Mouse (Mus musculus): ENCODE results near the gene Mei4.

Mei4 gene

DNA sequence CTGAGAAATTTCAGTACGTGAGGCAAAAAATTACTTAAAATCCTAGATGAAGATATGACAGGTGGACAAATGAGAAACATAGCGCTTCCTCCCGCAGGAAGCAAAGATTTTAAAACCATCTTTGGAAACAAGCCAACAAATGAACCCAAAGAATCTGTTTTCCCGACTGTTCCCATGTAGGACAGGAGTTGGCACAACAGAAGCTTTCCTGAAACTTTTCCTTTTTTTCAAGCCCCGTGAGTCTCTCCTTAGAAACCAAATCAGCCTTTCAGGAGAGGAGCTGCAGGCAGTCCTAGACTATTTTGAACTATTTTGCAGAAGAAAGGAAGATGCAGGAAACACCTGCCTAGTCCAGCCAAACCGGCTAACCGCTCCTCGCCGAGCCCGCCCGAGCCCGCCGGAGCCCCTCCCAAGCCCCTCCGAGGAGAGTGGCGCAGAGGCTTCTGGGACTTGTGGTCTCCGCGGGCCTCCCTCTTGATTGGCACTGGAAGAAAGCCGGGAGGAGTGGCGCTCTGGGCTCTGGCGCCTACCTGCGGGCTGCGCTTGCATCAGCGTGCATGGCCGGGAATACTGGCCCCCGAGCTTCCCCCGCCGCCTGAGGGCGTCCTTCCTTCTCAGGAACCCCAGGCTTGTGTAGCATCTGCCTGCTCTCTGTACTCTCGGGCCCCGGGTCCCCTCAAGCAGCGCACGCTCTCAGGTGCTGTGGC lies at the start of gene Mei4:
Mei4 (plus strand) TSS at position 490 of the 707 bp plus-strand sequence.
- in situ Hi-C loops (cut with MboI, MseI): no loop called here

DNA sequence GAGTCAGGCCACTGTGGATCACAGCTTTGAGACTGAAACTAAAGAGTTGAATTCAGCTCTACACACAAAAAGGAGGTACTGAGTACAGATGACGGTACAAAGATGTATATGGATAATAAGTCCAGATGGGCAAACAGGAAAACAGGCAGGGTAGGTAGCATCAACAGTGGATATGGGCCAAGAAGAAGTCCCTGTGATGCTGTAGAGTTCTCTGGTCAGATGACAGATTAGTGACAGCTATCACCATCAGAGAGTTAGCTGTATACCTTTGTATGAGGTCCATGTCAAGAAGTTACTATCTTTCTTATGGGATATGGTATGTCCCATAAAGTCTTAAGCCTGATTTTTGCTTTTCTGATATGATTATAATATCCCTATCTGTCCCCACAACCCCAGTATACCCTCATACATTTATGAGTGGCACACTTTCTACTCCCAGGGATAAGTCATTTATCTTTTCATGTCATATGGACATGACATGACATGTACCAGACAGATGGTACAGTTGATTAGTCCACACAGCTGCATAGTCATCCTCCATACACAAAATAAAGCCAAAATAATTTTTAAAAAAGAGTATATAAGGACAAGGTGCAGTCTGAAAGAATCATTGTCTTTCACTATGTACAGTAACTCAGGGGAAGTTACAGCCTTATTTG lies 43.6 kb upstream of the Mei4 start:
- in situ Hi-C loops (cut with MboI, MseI): no loop called here

DNA sequence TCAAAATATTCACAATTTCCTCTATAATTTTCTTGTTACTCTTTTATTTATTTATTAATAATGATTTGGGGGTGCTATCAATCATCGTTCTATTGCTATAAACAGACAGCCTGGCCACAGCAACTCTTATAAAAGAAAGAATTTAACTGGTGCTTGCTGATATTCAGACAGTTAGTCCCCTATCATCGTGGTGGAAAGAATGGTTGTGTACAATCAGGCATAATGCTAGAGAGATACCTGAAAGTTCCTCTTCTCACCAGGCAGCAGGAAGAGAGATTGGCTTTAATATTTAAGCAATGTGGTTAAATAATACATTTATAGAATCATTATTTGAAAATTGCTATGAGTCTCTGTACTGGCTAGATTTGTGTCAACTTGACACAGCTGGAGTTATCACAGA lies 35.9 kb upstream of the Mei4 start:
- in situ Hi-C loops (cut with MboI, MseI): no loop called here

DNA sequence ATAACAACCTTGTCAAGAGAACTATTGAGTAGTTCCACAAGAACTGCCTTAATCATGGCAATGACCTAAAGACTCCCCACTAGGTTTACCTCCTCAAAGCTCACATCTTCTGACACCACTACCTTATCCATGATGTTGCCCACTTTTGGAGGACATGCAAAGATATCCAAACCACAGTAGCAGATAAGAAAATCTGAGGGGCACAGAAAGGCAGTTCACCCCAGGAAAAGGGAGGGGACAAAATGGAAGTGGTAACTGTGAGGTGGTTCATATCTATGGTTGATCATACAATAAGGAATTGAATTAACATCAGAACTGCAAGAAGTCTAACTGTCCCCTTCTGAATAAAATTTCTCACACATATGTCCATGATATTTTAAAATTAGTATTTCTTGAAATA lies 29.4 kb upstream of the Mei4 start:
- in situ Hi-C loops (cut with MboI, MseI): no loop called here

DNA sequence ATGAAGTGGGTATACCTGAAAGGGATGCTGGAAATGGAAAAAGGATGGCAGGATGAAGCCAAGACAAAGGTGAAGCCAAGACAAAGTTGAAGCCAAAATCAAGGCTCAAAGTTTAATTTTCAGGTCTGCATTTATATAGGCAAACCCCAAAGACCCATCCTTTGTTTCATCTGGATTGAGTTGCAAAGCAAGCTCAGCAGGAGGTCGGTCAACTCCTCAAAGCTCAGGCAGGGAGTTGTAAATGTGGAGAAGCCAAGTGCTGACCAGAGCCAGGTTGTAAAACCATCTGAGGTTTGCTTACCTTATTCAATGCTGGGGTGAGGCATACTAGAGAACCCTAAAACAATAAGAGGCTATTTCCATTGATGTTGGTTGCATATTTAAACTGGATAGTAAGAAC lies 4.6 kb upstream of the Mei4 start:
- in situ Hi-C loops (cut with MboI, MseI): no loop called here

DNA sequence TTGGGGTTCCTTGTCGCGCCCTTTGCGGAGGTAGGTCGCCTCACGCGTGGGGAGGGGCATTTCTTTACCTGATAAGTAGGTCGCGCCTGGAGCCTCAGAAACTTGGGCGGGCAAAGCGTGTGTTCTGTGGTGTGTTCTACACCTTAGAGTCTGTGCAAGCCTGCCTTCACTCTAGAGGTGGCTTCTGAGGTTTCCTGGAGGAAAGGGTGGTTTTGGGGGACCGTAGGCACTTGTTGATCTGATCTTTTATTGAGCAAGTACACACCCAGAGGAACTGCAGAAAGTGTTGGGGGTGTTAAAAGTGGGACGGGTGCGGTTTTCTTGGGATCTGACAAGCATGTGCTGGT lies 391 bp downstream of the Mei4 start:
- in situ Hi-C loops (cut with MboI, MseI): no loop called here

DNA sequence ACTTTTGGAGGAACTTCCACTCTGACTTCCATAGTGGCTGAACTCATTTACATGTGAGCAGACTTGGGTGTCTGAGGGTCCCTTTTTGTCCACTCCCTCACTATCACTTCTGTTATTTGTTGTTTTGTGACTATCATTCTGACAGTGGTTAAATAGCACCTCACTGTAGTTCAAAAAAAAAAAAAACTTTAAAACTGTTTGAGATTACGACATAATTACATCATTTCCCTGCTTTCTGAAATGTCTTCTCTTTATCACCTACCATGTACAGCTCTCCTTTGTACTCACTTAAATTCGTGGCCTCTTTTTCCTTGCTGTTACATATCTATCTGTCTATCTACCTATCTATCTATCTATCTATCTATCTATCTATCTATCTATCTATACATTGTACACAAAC lies 2.6 kb downstream of the Mei4 start:
- in situ Hi-C loops (cut with MboI, MseI): no loop called here

DNA sequence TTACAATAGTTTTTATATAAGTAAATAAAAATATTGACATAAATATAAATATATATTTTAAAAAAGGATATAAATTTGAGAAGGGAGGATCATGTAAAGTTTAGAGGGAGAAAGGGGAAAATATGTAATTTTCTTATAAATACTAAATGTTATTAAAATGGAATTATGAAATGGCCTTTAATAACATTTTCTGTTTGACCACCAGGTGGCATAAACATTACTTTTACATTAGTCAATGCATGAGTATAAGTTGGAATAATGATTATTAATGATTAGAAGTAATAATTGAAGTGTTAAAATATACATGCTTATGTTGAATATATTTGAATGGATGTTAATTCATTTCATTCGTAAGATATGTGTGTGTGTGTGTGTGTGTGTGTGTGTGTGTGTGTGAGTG lies 58.0 kb downstream of the Mei4 start:
- in situ Hi-C loops (cut with MboI, MseI): no loop called here

DNA sequence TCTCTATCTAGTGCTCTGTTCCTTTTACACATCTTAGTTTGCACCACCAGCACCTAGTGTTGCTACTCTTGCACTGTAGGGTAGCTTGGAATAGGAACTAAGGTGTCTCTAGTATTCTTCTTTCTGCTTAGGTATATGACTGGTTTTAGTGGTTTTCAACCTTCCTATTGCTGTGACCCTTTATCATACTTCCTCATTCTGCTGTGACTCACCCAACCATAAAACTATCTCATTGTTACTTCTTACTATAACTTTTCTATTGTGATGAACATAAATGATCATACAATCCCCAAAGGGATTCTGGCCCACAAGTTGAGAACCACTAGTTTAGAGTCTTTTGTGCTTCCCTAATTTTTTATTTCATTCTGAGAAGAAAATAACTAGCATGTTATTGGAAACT lies 61.3 kb downstream of the Mei4 start:
- in situ Hi-C loops (cut with MboI, MseI): no loop called here

DNA sequence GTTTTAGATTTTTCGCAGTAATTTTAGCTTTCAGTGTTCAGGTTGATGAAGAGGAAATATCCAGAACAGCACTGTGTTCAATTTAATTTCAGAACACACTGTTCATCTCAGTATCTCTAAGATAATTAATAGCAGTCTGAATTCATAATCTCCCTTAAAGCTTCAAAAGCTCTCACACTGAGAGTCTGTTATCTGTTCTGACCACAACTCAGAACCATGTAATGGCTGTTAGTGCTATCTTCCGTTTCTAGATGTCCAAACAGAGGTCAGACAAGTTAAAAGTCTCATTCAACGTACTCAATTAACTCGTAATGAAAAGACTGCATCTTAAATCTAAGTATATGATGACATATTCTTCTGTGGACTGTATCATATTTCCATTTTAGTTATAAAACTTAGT lies 77.1 kb downstream of the Mei4 start:
- in situ Hi-C loops (cut with MboI, MseI): no loop called here

DNA sequence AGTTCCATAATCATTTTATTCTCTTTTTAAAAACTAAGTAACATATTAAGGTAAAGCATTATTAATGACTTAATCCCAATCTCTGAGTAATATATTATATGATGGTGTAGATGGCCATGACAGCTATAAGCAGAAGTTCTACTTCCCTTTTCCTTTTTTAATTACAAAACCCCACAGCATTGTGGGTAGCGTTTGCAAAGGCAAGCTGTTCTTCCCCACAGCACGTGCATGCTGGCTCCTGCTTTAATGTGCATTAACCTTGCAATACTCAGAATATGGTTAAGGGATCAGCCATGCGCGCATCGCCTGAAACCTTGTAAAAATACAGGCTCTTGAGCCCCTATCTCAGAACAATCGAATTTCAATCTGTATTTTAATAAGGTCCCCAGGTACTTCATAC lies 82.2 kb downstream of the Mei4 start:
- in situ Hi-C loops (cut with MboI, MseI): no loop called here

DNA sequence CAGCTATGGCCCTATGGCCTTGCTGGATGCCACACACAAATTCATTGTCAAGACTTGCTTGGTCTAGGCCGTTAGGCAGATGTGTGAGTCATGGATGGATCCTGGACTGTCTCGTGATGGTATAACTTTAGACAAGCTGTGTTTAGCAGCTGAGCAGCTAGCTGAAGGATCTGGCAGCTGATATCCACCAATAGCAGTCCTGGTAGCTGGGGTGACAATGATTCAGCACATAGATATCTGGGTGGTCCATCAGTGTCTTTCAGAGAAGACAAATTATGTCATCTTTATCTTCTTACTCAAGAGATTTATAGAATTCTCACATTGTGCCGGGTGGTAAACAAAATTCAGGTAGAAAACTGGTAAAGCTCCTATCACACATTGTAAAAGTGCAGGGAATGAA lies 93.4 kb downstream of the Mei4 start:
- in situ Hi-C loops (cut with MboI, MseI): no loop called here

DNA sequence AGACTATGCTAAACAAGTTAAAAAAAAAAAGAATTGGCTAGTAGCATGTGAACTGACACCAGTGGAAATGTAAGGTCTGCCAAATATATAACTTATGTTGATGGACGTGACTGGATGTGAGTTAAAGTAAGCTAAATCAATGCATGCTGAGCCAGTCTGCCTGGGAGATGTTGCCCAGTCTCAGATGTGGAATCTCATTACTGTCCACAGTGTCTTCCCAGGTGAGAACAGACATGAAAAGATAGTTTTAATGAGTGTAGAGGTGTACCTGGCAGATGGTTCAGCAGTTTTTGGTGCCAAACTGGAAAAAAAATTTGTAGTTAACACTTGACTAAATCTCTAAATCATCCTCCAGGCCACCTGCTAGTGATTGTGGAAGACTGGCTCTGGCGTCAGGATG lies 94.4 kb downstream of the Mei4 start:
- in situ Hi-C loops (cut with MboI, MseI): no loop called here

DNA sequence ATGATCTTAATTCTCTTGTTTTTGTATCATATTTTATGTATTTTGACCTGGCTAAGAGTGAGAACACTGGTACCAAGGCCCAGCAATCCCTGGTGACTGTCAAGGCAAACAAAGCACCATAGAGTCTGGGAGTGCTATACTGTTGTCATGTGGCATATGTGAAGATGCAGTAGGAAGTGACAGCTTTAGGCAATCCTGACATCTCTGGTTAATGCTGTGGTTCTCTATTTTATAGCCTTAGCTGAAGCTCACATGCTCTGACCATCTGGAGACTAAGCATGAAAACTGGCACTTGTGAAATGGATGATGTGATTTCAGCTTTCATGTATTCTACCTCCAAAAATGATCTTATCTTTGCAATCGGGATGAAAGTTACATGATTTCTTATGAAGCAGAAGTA lies 103.3 kb downstream of the Mei4 start:
- in situ Hi-C loops (cut with MboI, MseI): no loop called here

DNA sequence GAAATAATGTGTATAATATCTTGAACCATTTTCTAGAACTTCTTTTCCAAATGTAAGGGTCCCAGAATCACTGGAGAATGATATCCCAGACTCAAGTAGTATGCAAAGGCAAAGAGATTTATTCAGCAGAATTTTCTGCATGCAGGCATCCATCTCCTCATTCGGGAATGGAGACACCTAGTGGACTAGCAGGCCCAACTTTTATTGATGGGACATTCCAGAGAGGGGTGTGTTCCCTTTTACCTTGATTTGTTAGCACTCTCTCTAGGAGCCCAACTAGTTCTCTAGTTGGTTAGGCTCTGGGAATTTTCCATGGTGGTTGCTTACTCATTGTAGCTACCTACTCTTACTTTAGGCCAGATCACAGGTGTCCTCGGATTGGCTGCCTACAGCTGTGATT lies 105.5 kb downstream of the Mei4 start:
- in situ Hi-C loops (cut with MboI, MseI): no loop called here

DNA sequence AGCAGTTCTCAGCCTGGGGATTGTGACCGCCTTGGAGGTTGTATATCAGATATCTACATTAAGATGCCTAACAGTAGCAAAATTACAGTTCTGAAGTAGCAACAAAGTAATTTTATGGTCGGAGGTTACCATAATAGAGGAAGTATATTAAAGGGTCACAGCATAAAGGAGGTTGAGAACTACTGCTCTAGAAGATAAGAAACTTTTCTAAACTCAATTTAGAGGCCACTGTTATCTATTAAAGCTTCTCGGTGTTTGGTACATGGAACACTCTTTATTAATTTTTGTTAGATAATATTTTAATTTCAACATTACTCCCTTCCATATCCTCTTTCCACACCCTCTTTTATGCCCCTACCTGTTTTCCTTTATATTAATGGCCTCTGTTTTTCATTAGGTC lies 119.0 kb downstream of the Mei4 start:
- in situ Hi-C loops (cut with MboI, MseI): loop anchor here in 1 of 2 experiments (10.0 kb wide), 1 partner anchor 1428 kb away; no protein-coding TSS in a partner anchor

DNA sequence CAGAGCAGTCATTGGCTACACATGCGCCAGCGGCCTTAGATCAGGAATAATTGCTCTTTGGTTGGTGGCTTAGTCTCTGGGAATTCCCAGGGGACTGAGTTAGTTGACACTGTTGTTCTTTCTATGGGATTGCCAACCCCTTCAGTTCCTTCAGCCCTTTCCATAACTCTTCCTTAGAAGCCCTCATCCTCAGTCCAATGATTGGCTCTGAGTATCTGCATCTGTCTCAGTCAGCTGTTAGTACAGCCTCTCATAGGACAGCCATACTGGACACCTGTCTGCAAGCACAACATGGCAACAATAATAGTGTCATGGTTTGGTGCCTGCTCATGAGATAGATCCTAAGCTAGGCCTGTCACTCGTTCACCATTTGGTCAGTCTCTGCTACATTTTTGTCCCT lies 149.5 kb downstream of the Mei4 start:
- in situ Hi-C loops (cut with MboI, MseI): no loop called here

DNA sequence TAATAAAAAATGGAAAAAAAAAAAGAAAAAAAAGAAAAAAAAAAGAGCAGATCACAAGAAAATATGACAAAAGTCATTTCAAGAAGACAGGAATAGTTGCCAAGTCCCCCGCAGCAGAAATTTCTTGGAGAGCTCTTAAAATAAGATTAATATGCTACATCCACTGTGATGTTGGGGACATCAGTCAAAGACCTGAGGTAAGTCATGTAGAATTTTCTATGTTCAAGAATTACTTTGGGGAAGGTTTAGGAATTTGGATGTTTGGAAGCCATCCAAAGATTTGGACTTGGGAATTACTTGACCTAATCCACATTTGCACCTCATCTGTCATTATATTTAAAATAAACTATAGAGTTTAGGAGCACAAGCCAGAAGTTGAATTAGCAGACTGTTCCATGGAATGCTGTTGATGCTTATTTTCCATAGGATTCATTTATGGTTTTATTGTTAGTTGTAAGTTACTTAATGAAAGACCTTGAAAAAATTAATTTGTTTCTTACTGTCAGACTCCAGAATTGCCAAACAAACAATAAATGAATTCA lies 179.1 kb downstream of the Mei4 start:
- in situ Hi-C loops (cut with MboI, MseI): no loop called here

DNA sequence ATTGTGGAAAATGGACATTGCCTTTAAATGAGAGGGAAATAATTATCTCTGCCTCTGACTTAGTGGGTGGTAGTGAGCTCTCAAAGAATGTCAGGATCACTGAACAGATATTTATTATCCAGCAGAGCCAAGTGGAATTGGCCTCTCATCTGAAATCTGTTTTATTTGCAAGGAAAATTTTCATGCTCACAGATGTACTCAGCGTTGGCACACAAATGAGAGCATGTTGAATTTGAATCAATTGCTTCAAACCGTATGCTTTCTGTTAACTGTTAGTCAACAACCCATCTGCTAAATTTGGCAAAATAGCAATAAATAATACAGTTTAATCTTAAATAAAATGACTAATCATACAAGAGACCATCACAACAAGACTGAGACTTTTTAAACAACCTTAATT lies 181.0 kb downstream of the Mei4 start:
- in situ Hi-C loops (cut with MboI, MseI): no loop called here

DNA sequence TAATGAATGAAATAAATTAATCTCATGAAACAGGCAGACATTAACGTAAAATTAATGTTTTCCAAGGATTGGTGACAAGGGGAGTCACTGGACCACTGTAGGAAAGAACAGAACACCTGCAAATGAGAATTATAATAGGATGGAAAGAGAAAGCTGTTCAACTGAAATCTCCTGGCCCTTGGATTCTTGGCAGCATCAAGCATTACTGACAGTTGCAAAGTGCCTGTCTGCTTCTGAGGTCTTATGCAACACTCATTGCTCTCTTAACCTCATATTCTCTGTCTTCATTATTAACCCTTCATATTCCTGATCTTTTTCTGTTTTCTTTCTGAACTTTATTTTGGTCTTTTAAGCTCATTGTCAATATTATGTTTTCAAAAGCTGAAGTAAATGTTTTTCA lies 210.4 kb downstream of the Mei4 start:
- in situ Hi-C loops (cut with MboI, MseI): no loop called here

DNA sequence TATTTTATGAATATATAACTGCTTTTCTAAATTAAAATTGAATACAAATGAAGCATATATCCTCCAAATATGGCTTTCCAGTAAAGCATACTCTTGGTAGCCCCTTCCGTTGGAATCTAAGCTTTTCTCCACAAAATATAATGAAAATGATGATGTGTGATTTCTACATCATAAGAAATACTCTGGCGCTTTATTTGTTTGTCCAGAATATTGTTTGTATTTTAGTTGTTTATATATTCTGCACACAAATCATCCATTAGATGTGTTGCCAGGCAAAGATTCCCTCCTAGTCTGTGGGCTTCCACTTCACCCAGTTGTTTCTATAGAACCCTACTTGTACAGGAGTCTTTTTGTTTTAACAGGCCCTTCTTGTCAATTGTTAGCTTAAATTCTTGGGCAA lies 211.8 kb downstream of the Mei4 start:
- in situ Hi-C loops (cut with MboI, MseI): no loop called here

DNA sequence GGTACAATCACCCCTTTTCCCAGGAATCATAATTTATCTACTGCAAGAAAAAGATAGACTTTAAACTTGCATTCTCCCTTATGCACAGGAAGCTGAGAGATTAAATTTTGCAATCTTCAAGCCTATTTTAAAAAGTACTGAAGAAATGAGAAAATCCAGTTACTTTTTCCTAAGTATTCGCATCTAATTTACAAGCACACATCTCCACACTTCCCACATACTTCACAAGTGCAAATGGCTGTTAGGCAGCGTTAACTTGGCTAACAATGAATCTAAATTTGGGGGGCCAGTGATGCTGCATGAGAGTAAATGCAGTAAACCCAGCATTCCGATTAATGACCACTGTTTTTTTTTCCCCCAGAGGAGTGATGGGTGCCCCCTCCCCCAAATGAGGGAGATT lies 232.9 kb downstream of the Mei4 start:
- in situ Hi-C loops (cut with MboI, MseI): no loop called here

DNA sequence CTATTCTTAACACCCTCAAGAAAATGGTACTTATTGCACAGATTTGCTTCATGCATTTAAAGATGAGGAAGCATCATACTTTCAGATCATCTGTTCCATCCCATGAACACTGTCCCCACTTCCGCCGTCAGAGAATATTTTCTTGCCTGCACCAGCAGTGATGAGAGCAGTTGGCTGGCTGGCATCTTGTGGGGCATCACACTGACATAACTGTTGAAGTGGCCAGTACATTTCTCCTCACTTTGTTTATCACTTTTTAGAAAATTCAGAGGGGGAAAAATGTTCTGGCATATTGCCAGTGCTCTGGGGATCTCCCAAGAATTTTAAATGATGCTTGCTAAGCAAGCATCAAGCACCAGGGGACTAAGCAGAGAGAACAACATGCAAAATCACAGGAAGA lies 251.4 kb downstream of the Mei4 start:
- in situ Hi-C loops (cut with MboI, MseI): no loop called here

DNA sequence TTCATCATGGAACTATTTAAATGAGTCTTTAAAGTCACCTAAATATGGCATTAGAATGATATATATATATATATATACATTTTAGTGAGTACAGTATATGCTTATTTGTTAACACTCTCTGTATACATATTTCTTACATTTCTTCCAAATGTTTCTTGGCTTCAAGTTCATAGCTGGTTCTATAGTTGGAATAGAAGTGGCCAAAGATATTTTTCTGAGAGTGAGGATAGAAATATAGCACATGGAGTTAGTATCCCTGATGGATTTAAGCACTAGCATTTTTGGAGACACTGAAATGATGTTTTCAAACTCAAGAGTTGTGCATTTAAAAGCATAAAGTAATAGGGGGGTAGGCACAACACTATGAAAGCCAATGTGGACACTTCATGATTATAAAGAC lies 272.6 kb downstream of the Mei4 start:
- in situ Hi-C loops (cut with MboI, MseI): no loop called here

Data from T-helper 17 cell (primary cell).